Mouse (Mus musculus) brown adipose tissue, adult 24 weeks (tissue): Measurements from ENCODE around the gene Diaph3. TPM values are rescaled to one million over a fixed set of nuclear protein-coding genes. Genes with fewer than 3 reads are reported as not detected.

Source experiments
- H3K27ac ChIP-seq: fragments of 200-500 bp; replicated peaks from 2 replicates; pipeline ENCODE4 v1.5.1; 2012; ENCODE audit warnings: low read depth, mild to moderate bottlenecking, low read length
- H3K4me1 ChIP-seq: fragments of 200-500 bp; 2 replicates; pipeline ENCODE4 v1.6.1; 2012; ENCODE audit warnings: low read length, mixed read lengths; ENCODE audit not compliant: control insufficient read depth, insufficient read depth, insufficient read length
- H3K4me3 ChIP-seq: fragments of 200-500 bp; 2 replicates; pipeline ENCODE4 v1.5.1; 2012; ENCODE audit warnings: low read depth, mild to moderate bottlenecking, low read length, moderate library complexity; ENCODE audit not compliant: insufficient read depth
- polyA plus RNA-seq: library from polyadenylated mRNA; stranded (reverse); fragments of >200 nt; gene quantifications from 2 replicates; pipeline ENCODE4 v1.2.4, GENCODE M21; 2012; ENCODE audit not compliant: missing spikeins, insufficient read depth, insufficient read length

The Diaph3 gene
- polyA plus RNA-seq, 1 experiment: not detected

- Histone ChIP-seq H3K27ac (no peak overlapping the region), H3K4me3 (no peak overlapping the region), H3K4me1 (no peaks in the 10 kb centered on the region)
These were observed 443.1 kb downstream of the Diaph3 start for GRCm38 (mm10) chr14:86697887-86698286.

GRCm38 (mm10) chr14:86692714-86693113, 448.3 kb downstream of the Diaph3 start:
- Histone ChIP-seq H3K27ac (no peak overlapping the region), H3K4me3 (no peak overlapping the region), H3K4me1 (no peaks in the 10 kb centered on the region)

GRCm38 (mm10) chr14:86691298-86691697, 449.7 kb downstream of the Diaph3 start:
- Histone ChIP-seq H3K4me1 (no peaks in the 10 kb centered on the region), H3K4me3 (no peak overlapping the region), H3K27ac (no peak overlapping the region)

GRCm38 (mm10) chr14:86684585-86685503, 456.2 kb downstream of the Diaph3 start:
- Histone ChIP-seq H3K4me3 (no peak overlapping the region), H3K4me1 (no peaks in the 10 kb centered on the region), H3K27ac (no peak overlapping the region)

- no peak overlapping the region for H3K27ac ChIP-seq
- H3K4me3 ChIP-seq: no peak overlapping the region
- no peaks in the 10 kb centered on the region; the same call in 1 of the 2 replicates for H3K4me1 ChIP-seq
These were observed 459.1 kb downstream of the Diaph3 start for GRCm38 (mm10) chr14:86681951-86682350.

- Histone ChIP-seq H3K27ac (no peak overlapping the region), H3K4me3 (no peak overlapping the region), H3K4me1 (no peaks in the 10 kb centered on the region; the same call in 1 of the 2 replicates)
These were observed 462.0 kb downstream of the Diaph3 start for GRCm38 (mm10) chr14:86678992-86679391.

- Histone ChIP-seq H3K4me3 (no peak overlapping the region), H3K4me1 (no peaks in the 10 kb centered on the region; the same call in 1 of the 2 replicates), H3K27ac (no peak overlapping the region)
These were observed 462.8 kb downstream of the Diaph3 start for GRCm38 (mm10) chr14:86678179-86678780.

- H3K4me3 ChIP-seq: no peak overlapping the region
- H3K27ac ChIP-seq: no peak overlapping the region
- H3K4me1 ChIP-seq: no peaks in the 10 kb centered on the region; the same call in 1 of the 2 replicates
These were observed 464.0 kb downstream of the Diaph3 start for GRCm38 (mm10) chr14:86677015-86677414.

- no peak overlapping the region for H3K4me3 ChIP-seq
- no peaks in the 10 kb centered on the region; the same call in 1 of the 2 replicates for H3K4me1 ChIP-seq
- no peak overlapping the region for H3K27ac ChIP-seq
These were observed 465.7 kb downstream of the Diaph3 start for GRCm38 (mm10) chr14:86675314-86675713.

GRCm38 (mm10) chr14:86662846-86663245, 478.2 kb downstream of the Diaph3 start:
- no peak overlapping the region for H3K27ac ChIP-seq
- no peak overlapping the region for H3K4me3 ChIP-seq
- H3K4me1 ChIP-seq: no peaks in the 10 kb centered on the region

GRCm38 (mm10) chr14:86660556-86660955, 480.5 kb downstream of the Diaph3 start:
- no peak overlapping the region for H3K4me3 ChIP-seq
- H3K4me1 ChIP-seq: no peaks in the 10 kb centered on the region
- no peak overlapping the region for H3K27ac ChIP-seq

- Histone ChIP-seq H3K4me1 (no peaks in the 10 kb centered on the region), H3K27ac (no peak overlapping the region)
These were observed 484.8 kb downstream of the Diaph3 start for GRCm38 (mm10) chr14:86656262-86656661.

GRCm38 (mm10) chr14:86646499-86647120, 494.4 kb downstream of the Diaph3 start:
- no peak overlapping the region for H3K4me3 ChIP-seq
- no peaks in the 10 kb centered on the region for H3K4me1 ChIP-seq
- no peak overlapping the region for H3K27ac ChIP-seq

More at GRCm38 (mm10) chr14:86656262-86656661, 484.8 kb downstream of the Diaph3 start:
- no peak overlapping the region for H3K4me3 ChIP-seq

- no peak overlapping the region for H3K4me3 ChIP-seq
- no peak overlapping the region for H3K27ac ChIP-seq
These were observed 498.2 kb downstream of the Diaph3 start for GRCm38 (mm10) chr14:86642831-86643241.

GRCm38 (mm10) chr14:86641839-86642238, 499.2 kb downstream of the Diaph3 start:
- H3K4me3 ChIP-seq: no peak overlapping the region
- no peak overlapping the region for H3K27ac ChIP-seq
- no peaks in the 10 kb centered on the region for H3K4me1 ChIP-seq

More at GRCm38 (mm10) chr14:86642831-86643241, 498.2 kb downstream of the Diaph3 start:
- H3K4me1 ChIP-seq: no peaks in the 10 kb centered on the region
